Mouse (Mus musculus): ENCODE data around the gene Farsa. TPM values are rescaled to one million over a fixed set of nuclear protein-coding genes. Genes with fewer than 3 reads are reported as not detected.
"Not testable (repeated sequence)": the region's sequence is repeated elsewhere in the genome, so short reads cannot be mapped to it uniquely, and the experiment has no call there.

The Farsa gene
- 90.9 TPM in 2 replicates for total RNA-seq (2014; fragmentation: Nextera tagmentation)
- 187 and 190 TPM in 2 replicates for total RNA-seq (2017)

DNA sequence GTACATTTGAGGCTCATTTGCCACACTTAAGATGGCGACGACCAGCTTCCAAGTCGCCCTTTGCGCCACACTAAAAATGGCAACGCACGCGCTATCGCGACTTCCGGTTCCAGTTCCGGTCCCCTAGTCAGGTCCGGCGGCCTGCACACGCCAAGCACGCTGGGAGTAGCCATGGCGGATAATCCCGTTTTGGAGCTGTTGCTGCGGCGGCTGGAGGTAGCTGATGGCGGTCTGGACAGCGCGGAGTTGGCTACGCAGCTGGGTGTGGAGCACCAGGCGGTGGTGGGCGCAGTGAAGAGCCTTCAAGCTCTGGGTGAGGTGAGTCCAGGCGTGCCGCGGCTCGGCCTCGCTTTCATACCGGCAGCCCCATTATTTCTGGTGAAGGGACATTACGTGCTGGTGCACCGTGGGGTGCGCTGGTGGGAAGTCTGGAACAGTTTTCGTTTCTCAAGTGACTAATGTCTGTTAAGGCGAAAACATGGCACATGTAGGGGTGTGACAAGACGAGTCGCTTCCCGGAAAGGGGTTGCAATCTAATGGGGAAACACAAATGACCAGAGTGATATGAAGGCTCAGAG, at the start of gene Farsa:
Gene Farsa, plus strand, starts transcription at position 126 of the 578 bp plus-strand sequence.
- peak; percentile 91 for ATAC-seq (replicated peaks; ENCODE audit: poor library complexity, severe bottlenecking)

DNA sequence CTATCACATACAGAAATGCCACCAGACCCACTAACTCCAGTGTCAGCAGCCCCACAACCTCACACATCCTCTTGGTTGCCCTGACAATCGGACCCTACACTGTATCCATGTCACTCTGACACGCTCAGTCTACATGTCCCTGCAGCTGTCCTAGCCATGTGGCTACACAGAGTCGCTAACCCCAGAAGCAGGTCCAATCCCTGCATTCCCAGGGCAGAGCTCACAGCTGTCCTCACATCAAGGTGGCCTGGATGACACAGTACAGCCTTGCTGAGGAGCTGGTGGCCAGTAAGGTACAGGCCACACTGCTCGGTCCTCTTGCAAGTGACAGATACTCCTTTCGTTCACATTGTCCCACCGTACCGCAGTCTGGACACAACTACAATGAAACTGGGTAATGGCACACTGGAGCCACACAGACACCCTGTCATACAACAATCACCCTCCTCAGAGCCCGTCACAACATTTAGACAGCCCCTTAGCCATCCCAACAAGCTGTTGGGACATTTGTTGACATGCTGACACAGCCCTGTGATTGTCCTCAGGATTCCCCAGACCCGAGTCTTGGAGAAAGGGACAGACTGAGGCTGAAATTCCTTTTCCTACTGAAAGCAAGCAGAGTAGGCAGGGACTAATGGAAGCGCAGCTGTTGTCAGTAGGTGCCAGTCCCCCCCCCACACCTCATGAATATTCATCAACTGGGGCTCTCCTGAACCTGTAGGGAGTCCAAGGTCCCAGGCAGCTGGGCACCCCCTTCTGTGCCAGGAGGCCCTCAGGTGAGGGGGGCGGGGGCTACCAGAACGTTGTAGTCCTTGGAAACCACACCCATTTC, 47.5 kb upstream of the Farsa start:
- ATAC-seq (replicated peaks; ENCODE audit: poor library complexity, severe bottlenecking): no peak

DNA sequence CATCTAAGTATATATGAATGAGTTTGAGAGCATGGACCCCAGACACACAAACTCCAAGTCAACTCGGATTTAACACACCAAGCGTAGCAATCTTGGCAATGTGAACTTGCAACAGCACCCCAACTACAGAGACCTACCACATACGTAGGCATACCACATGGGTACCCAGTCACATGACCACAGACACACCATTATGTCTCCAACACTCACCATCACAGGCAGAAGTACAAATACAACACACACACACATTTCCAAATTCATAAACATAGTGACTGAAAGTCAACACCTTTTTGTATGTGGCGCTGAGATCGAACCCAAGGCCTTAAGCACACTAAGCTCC, 46.9 kb upstream of the Farsa start:
- no peak for ATAC-seq (replicated peaks; ENCODE audit: poor library complexity, severe bottlenecking)

DNA sequence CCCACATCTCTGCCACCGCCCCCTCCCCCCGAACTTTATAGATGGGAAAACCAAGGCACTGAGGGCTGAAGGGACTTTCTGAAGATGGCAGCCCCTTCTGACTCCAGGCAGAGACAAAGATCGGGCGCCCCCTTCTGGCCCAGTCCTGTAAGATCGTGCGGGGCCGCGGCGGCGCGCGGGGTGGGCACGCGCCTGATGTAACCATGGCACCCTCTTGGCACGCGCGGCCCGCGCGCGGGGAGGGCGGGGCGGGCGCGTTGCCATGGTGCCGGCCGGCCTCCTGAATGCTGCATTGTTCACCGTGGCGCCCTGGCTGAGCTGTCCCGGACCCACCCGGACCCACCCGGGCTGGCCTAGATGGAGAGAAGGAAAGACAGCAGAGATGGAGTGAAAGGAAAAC, 45.9 kb upstream of the Farsa start:
- ATAC-seq (replicated peaks; ENCODE audit: poor library complexity, severe bottlenecking): peak; percentile 74

DNA sequence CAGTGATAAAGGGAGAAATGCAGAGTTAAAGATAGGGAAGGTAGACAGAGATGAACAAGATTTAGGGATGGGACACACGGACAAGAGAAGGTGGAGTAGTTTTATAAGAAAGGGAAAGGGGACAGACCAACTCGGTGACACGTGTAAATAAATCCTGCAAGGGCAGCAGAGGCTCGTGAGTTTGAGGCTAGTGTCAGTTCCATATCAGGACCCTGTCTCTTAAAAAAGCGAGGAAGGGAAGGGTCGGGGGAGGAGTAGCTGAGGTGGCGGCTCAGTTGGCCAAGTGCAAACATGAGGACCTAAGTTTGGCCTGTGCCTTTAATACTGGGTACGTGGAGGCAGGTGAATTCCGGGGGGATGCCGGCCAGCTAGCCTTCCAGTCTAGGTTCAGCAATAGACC, 45.5 kb upstream of the Farsa start:
- ATAC-seq (replicated peaks; ENCODE audit: poor library complexity, severe bottlenecking): no peak

DNA sequence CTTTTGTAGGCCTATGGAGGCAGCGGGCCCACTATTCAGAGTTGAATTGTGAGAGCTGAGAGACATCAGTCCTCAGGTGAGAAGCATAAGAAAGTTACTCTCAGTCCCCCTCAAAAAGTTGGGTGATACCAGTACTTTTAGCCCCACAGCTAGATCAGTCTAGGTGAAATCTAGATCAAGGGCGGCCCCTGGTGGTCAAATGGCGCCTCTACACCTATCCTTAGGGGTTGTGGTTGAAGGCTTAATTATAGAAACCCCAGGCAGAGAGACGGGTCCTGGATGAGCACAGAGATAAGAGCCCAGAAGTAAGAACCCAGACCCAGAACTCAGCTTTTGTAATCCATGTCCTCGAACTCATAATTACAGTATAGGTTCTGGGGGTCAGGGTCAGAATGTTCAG, 43.7 kb upstream of the Farsa start:
- ATAC-seq (replicated peaks; ENCODE audit: poor library complexity, severe bottlenecking): peak; percentile 62

DNA sequence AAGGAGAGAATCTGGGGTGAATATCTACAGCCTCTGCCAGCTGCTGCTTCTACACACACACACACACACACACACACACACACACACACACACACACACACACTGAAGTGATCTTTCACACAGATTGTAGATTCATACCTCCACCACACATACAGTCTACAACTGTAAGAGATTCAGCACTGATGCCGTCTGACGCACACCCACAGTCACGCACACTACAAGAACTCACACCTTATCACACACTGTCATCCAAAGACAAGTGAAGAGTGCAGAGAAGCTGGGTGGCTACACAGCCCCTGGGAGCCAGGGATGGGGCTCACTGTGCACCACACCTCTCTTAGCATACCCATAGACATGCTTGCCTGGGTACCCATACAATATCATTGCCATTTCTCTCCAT, 43.0 kb upstream of the Farsa start:
- no peak for ATAC-seq (replicated peaks; ENCODE audit: poor library complexity, severe bottlenecking)

DNA sequence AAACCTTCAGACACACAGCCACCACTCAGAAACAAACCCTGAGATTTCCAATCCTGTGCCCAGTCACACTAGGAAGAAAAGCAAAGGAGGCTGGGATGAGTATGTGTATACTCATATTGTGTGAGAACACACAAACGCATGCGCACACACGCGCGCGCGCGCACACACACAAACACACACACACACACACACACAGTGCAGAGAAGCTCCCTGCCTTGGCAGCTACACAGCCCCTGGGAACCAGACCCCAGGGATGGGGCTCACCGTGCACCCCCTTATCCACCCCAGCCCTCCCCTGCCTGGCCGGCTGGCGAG, 42.6 kb upstream of the Farsa start:
- ATAC-seq (replicated peaks; ENCODE audit: poor library complexity, severe bottlenecking): no peak

DNA sequence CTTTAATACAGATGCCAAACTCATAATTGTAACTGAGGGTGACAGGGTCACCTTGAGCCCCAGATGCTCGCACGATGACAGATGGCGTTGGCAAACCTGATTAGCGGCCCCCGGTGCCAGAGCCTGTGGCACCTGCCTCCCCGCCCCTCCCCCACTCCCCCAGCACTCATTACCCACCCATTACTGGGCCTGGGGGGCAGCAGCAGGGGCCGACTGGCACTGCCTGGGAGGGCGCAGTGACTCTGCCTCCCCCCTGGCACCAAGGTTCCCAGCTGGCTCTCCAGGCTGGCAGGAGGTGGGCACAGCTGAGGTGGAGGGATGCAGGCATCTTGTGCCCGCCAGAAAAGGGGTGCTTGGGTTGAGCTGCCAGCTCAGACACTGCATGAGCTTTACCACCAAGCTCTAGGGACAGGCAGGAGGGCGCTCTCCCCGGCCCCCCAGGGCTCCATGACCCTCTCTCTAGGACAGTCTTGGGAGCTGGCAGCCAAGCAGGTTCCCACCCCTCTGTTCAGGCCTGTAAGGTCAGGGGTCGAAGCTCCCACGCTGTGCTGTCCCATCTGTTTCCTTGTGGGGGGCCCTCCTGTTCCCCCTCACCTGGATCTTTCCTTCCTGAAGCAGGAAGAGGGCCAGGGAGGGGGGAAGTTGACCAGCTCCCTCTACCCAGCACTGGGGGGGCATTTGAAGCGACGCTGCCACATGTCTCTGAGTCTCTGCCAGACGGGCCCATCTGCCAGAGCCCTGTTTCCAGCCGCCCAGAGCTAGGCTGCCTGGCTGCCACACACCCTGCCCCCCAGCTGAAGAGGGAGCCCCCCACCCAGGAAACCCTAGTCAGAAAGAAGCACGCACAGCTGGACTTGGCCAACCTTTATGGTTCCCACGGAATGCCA, 42.0 kb upstream of the Farsa start:
- 0 out of 2 replicates have a peak, but pooled peaks have one; percentile 9 for ATAC-seq (replicated peaks; ENCODE audit: poor library complexity, severe bottlenecking)

DNA sequence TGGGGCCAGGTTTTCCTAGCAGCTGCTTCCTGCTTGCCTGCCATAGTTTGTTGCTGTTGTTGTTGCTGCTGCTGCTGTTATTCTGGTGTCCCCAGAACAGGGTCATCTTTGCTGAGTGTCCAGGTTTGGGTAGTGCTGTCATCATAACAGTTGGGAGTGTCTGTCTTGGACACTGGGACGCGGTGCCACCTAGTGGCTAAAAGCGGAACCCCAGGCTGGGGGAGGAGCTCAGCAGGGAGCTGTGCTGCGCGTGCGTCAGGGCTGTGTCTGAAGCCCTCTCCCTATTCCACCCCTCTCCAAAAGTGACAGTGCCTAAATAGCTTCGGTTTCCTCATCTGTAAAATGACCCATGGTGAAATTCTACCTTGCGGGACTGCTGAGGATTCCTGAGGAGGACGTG, 41.2 kb upstream of the Farsa start:
- ATAC-seq (replicated peaks; ENCODE audit: poor library complexity, severe bottlenecking): peak; percentile 85

DNA sequence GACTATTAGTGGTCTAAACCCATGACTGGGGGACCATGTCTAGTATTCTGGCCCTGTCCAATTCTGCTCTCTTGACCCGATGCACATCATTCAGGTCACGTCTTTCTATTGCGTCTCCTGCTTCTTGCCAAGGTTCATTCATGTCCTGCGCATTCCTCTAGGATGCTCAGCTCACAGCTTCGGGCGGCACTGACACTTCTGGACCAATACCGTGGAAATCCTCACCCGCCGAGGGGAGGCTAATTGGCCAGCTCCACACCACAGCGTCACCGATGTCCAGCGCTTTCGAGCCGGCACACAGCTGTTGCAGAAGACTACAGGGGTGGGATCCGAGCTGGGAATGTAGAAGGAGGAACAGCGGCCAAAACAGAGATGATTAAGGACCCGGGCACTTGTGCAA, 40.7 kb upstream of the Farsa start:
- no peak for ATAC-seq (replicated peaks; ENCODE audit: poor library complexity, severe bottlenecking)

DNA sequence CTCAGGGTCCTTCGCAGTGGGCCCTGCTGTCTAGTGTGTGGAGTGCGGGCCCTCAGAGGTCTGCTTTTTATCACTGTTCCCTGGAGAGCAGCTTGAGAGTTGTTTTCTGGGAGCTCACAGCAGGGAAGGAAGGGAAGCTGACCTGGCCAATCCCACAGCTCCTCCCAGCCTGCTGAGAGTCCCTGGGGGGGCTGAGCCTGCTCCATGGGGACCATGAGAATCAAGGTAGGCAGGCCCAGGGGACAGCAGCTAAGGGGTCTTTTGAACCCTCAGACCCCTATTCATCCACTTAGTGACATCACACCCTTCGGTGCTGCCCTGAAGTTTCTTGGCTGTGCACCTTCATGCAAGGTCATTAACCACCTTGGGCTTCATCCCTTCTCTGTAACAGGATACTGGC, 34.1 kb upstream of the Farsa start, which contains the start of gene Dand5:
Gene Dand5, minus strand, starts transcription at position 101 of the 400 bp plus-strand sequence.
- ATAC-seq (replicated peaks; ENCODE audit: poor library complexity, severe bottlenecking): no peak

DNA sequence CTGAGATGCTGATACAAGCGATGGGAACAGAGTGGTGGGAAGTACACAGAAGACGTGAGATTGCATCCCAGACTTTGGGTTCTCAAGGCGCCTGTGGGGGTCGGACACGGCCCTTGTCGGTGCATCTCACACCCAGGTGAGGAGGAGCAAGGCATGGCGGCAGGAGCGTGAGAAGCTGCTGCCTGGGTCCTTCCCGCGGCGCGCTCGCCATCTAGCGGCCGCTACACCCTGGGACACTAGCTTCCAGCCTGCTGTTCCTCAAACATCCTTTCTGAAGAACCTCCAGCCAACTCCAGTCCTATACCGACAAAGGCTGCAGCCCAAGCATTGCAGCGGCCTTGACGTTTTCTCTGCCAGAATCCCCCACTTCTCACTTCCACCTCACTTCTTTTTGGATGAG, 33.1 kb upstream of the Farsa start:
- peak; percentile 95 for ATAC-seq (replicated peaks; ENCODE audit: poor library complexity, severe bottlenecking)

DNA sequence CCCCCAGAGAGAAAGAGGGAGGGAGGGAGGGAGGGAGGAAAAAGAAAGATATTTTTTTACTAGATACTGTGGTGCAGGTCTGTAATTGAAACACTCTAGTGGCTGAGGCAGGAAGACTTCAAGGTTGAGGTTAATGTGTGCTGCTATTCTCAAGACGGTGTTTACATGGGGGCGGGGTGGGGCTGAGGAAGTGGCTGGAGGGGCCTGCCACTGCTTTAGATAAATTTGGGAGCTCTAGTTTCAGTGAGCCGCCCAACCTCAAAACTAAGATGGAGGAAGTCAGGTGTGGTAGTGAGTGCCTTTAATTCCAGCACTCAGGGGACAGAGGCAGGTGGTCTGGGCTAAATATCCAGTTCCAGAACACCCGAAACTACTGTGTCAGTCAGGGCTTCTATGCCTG, 31.2 kb upstream of the Farsa start:
- ATAC-seq (replicated peaks; ENCODE audit: poor library complexity, severe bottlenecking): no peak

DNA sequence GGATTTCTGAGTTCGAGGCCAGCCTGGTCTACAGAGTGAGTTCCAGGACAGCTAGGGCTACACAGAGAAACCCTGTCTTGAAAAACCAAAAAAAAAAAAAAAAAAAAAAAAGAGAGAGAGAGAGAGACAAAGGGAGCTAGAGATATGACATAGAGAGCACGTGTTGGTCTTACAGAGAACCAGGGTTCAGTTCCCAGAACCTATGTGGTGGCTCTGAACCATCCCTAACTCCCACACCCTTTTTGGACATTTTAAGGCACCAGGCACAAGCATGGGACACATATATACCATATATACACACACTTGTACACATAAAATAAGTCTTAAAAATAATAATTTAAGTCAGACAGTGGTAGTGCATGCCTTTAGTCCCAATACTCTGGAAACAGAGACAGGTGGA, 30.3 kb upstream of the Farsa start:
- ATAC-seq (replicated peaks; ENCODE audit: poor library complexity, severe bottlenecking): not testable (repeated sequence)

DNA sequence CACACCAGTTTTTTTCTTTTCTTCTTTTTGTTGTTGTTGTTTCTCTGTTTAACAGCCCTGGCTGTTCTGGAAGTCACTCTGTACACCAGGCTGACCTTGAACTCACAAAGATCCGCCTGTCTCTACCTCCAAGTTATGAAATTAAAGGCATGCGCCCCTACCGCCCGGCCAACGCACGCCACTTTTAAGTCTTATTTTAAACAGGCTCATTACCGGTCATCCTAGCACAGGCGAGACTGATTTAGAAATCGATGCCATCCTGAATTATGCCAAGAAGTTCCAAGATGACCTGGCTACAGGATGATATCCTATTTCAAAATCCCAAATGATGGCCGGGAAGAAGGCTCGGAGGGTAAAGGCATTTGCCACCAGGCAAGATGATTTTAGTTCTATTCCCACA, 25.3 kb upstream of the Farsa start, which contains the start of gene Gadd45gip1:
Gene Gadd45gip1, plus strand, starts transcription at position 33 of the 400 bp plus-strand sequence.
- ATAC-seq (replicated peaks; ENCODE audit: poor library complexity, severe bottlenecking): peak; percentile 56

DNA sequence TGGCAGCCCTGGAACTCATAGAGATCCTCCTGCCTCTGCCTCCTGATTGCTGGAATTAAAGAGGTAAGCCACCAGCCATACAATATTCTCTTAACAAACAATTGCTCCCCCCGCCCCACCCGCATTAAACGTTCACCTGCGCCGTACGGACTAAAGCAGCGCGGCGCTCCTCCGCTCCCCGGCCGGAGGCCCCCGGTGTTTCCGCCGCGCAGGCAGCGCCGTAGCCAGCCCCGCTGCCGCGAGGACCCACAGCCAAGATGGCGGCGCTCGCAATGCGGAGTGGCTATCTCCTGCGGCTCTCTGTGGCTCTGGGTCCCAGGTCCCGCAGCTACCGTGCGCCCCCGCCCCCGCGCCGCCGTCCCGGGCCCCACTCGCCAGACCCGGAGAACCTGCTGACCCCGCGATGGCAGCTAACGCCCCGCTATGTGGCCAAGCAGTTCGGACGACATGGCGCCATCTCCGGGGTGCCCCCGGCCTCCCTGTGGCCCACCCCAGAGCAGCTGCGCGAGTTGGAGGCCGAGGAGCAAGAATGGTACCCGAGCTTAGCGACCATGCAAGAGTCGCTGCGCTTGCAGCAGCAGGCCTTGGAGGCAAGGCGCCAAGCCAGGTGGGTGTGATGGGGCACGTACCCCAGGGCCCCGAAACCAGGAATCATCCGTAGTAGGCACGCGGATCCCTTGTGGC, 24.6 kb upstream of the Farsa start:
- peak; percentile 86 for ATAC-seq (replicated peaks; ENCODE audit: poor library complexity, severe bottlenecking)

DNA sequence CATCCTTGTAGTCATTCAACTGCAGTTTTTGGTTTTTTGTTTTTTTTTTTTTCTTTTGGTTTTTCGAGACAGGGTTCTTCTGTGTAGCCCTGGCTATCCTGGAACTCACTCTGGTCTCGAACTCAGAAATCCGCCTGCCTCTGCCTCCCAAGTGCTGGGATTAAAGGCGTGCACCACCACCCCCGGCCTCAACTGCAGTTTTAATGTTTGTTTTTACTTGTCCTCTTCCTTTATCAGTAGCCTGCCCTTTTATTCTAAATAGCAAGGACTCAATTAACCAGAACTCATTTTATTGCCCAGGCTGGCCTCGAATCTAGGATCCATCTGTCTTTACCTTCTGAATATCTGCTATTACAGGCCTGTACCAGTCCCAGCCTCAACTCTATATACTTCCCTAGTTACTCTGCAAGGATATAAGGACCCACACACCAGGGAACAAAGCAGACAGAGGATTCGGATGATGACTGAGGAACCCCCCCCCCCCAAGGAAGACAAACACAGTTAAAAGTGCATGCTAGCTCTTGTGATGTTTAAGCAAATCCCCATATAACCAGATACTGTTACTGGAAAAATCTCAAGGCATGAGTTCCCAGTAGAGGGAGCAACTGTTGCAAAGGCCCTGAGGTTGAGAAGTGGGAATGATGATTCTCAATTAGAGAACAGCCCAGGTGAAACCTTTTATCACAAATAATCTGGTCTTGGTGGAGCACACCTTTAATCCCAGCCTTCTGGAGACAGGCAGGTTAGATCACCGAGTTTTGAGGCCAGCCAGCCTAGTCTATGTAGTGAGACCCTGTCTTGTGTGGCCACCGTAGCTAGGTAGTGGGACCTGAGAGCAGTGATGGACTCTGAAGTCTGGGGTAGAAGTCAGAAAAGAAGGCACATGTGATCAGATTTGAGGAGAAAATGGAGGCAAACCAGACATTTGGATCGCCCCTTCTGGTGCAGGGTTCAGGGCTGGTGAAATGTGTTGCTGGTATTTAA, 23.7 kb upstream of the Farsa start:
- no peak for ATAC-seq (replicated peaks; ENCODE audit: poor library complexity, severe bottlenecking)
